Mouse (Mus musculus): Measurements from ENCODE around the gene Sparc.

DNA sequence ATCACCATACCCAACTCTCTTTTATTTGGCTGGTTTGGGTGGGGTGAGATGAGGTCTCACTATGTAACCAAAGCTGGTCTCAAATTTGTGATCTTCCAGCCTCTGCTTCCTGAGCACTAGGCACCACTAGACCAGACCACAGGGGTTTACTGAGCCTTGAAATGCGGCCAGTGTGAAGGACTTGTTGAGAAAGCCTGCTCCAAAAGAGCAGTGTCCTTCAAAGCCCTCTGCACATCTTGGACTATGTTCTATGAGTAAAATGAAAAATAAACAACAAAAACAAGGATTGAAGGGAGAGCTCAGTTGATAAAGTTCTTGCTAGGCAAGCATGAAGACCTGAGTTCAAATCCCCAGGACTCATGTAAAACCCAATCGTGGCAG lies 9.6 kb downstream of the Sparc start:
- TF ChIP-seq POLR2A (IDR thresholded peaks at IDR 0.05; ENCODE audit: extremely low read depth, insufficient read depth, low read length) (no peak), CTCF (IDR thresholded peaks at IDR 0.05; ENCODE audit: low read depth, low read length) (no peak)
